Mouse (Mus musculus) ES-E14 (cell line): ENCODE results near the gene Wdr41. TPM values are rescaled to one million over a fixed set of nuclear protein-coding genes. Genes with fewer than 3 reads are reported as not detected.

Experiments used
- DNase-seq: peaks from one replicate; pipeline ENCODE4 v3.0.0-alpha.2; 2013; ENCODE audit warnings: low read depth, low spot score
- H3K27ac ChIP-seq: 2 replicates; pipeline ENCODE4 v1.5.1; 2012; ENCODE audit warnings: low read depth, mild to moderate bottlenecking, low read length, moderate library complexity, mixed read lengths; ENCODE audit not compliant: poor library complexity, insufficient read depth, severe bottlenecking
- H3K36me3 ChIP-seq: 2 replicates; pipeline ENCODE4 v1.6.1; 2012; ENCODE audit warnings: mild to moderate bottlenecking, low read length, moderate library complexity, mixed read lengths; ENCODE audit not compliant: control insufficient read depth, poor library complexity, insufficient read depth, severe bottlenecking
- H3K4me1 ChIP-seq, 2 experiments: fragments of 150-350 bp in 1 of 2; sonication (generic) in 1 of 2; 2 replicates each; pipeline ENCODE4 v1.6.1; 2012; ENCODE audit warnings: low read length in 2 of 2, mild to moderate bottlenecking in 1 of 2, mixed read lengths in 1 of 2; ENCODE audit not compliant: control insufficient read depth in 2 of 2, insufficient read depth in 2 of 2, poor library complexity in 1 of 2
- H3K4me3 ChIP-seq, 2 experiments: fragments of 150-350 bp in 1 of 2; sonication (generic) in 1 of 2; 2 replicates each; pipeline ENCODE4 v1.5.1; 2012; ENCODE audit warnings: low read length in 2 of 2, low read depth in 1 of 2, mild to moderate bottlenecking in 1 of 2, mixed read lengths in 1 of 2; ENCODE audit not compliant: insufficient read depth in 1 of 2, poor library complexity in 1 of 2, severe bottlenecking in 1 of 2
- H3K9ac ChIP-seq: 2 replicates; pipeline ENCODE4 v1.6.1; 2012; ENCODE audit warnings: low read depth, mild to moderate bottlenecking, low read length, mixed read lengths; ENCODE audit not compliant: poor library complexity, insufficient read depth, severe bottlenecking
- H3K9me3 ChIP-seq: fragments of 150-350 bp; sonication (generic); 2 replicates; pipeline ENCODE4 v1.6.1; 2012; ENCODE audit warnings: low read depth, mild to moderate bottlenecking, low read length; ENCODE audit not compliant: control insufficient read depth, insufficient read depth
- CHD2 ChIP-seq: IDR thresholded peaks from 2 replicates; pipeline ENCODE4 v1.6.1; 2014; ENCODE audit warnings: mild to moderate bottlenecking, low read depth, low read length, inconsistent platforms
- HCFC1 ChIP-seq: IDR thresholded peaks from 2 replicates; pipeline ENCODE4 v1.6.1; 2012; ENCODE audit warnings: low read length, inconsistent platforms, borderline replicate concordance; ENCODE audit not compliant: insufficient read depth
- MAFK ChIP-seq: IDR thresholded peaks from 2 replicates; pipeline ENCODE4 v1.6.1; 2014; ENCODE audit warnings: mild to moderate bottlenecking, low read depth, low read length, inconsistent platforms; ENCODE audit not compliant: insufficient read depth
- ZC3H11A ChIP-seq: IDR thresholded peaks from 2 replicates; pipeline ENCODE4 v1.6.1; 2012; ENCODE audit warnings: low read depth, mild to moderate bottlenecking, inconsistent platforms, low read length, borderline replicate concordance
- ZNF384 ChIP-seq: IDR thresholded peaks from 2 replicates; pipeline ENCODE4 v1.6.1; 2012; ENCODE audit warnings: low read depth, low read length, inconsistent platforms
- in situ Hi-C, 2 experiments: fragments of 600-800 bp; cut with MboI; formaldehyde crosslinking; loops; one replicate each; pipeline ENCODE4 v1.15.1; 2025; ENCODE audit warnings: low sequenced_read_pairs in 2 of 2, inconsistent platforms in 1 of 2; ENCODE audit not compliant: unreplicated experiment in 2 of 2
- total RNA-seq: library from RNA; depleted of rRNA; stranded (reverse); fragments of 300-350 nt; gene quantifications from 2 replicates; pipeline ENCODE4 v1.2.3, GENCODE M21; 2012

Gene Wdr41
- total RNA-seq, 1 experiment, result 8.8 TPM

DNA sequence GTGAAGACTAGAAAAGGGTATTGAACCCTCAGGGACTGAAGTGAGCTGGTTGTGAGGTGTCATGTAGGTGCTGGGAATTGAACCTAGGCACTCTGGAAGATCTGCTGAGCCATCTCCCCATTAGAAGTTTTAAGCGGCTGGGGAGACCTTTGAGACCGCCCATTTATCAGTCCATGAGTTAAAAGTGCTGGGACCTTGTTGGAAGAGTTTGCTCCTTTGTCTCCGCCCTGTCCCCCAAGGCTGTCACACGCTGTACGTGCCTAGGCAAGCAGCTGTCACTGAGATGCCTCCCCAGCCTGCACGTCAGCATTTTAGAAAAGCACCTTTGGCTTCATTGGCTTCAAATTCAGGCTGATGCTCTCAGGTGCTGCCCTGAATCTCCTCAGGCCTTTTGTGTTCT, 44.1 kb downstream of the Wdr41 start:
- DNase-seq, result no peak
- Histone ChIP-seq H3K4me3 (no peak overlapping the region), H3K27ac (no peak overlapping the region), H3K9me3 (no peaks in the 10 kb centered on the region), H3K4me1 (0 out of 4 replicates have a peak, but pooled peaks cover 0 to 2% of the 10 kb centered on the region in 2 experiments), H3K36me3 (no peaks in the 10 kb centered on the region), H3K9ac (no peak overlapping the region)
- no peak for TF ChIP-seq ZNF384
- TF ChIP-seq HCFC1, result no peak
- no peak for TF ChIP-seq ZC3H11A
- TF ChIP-seq MAFK, result no peak
- TF ChIP-seq CHD2, result no peak
- in situ Hi-C loops, result no loop called here

GRCm38 (mm10) chr13:95030828-95031227, 54.7 kb downstream of the Wdr41 start:
- Histone ChIP-seq H3K4me3 (no peak overlapping the region), H3K4me1 (peaks cover 5 to 6% of the 10 kb centered on the region in 2 experiments; a peak in 2 of 4 replicates), H3K9me3 (no peaks in the 10 kb centered on the region), H3K9ac (no peak overlapping the region), H3K27ac (no peak overlapping the region), H3K36me3 (no peaks in the 10 kb centered on the region)
- TF ChIP-seq HCFC1 (no peak), ZC3H11A (no peak), ZNF384 (no peak), MAFK (no peak), CHD2 (no peak)
- in situ Hi-C loops, result no loop called here
- DNase-seq, result no peak

GRCm38 (mm10) chr13:95032127-95032831, 56.1 kb downstream of the Wdr41 start:
- no peak for TF ChIP-seq HCFC1
- TF ChIP-seq MAFK, result no peak
- TF ChIP-seq CHD2, result no peak
- no peak for TF ChIP-seq ZC3H11A
- no peak for TF ChIP-seq ZNF384
- no peak for DNase-seq
- no peak overlapping the region for H3K27ac ChIP-seq

DNA sequence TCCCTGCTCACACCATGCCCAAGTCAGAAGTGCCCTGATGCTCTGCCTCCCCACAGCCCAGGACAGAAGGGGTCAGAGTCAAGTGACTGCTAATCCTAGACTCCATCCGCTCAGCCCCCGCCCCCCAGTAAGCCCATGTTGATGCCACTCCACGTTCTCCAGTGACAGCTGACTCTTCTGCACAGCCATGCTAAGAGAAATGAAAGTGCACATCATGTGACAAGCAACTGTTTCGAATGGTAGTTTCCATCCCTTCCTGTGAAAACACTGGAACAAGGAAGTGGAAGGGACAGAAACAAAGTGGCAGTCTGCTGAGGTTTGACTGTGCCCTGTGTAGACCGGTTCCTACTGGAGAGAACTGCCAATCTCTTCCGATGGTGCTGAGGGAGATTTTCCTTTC, 56.8 kb downstream of the Wdr41 start:
- no peak overlapping the region for H3K4me3 ChIP-seq
- in situ Hi-C loops, result no loop called here
- H3K9ac ChIP-seq, result no peak overlapping the region
- TF ChIP-seq CHD2, result no peak
- TF ChIP-seq ZC3H11A, result no peak
- TF ChIP-seq MAFK, result no peak
- TF ChIP-seq ZNF384, result no peak
- TF ChIP-seq HCFC1, result no peak
- H3K4me1 ChIP-seq, result peaks cover 5 to 6% of the 10 kb centered on the region in 2 experiments; a peak in 2 of 4 replicates
- DNase-seq, result no peak
- H3K27ac ChIP-seq, result no peak overlapping the region
- H3K9me3 ChIP-seq, result no peaks in the 10 kb centered on the region
- no peaks in the 10 kb centered on the region for H3K36me3 ChIP-seq

More at GRCm38 (mm10) chr13:95032127-95032831, 56.1 kb downstream of the Wdr41 start:
- Histone ChIP-seq H3K4me1 (peaks cover 5 to 6% of the 10 kb centered on the region in 2 experiments; a peak in 2 of 4 replicates), H3K4me3 (no peak overlapping the region; a peak in 1 of 4 replicates), H3K9me3 (no peaks in the 10 kb centered on the region), H3K36me3 (no peaks in the 10 kb centered on the region), H3K9ac (no peak overlapping the region)
- in situ Hi-C loops, result no loop called here
